Mouse (Mus musculus) C2C12 (cell line): Measurements from ENCODE around the gene Iqgap1.

Experiments used
- CTCF ChIP-seq: IDR thresholded peaks from one replicate; pipeline ENCODE4 v1.5.1; 2011; ENCODE audit not compliant: control insufficient read depth, insufficient read depth, insufficient read length
- USF1 ChIP-seq: IDR thresholded peaks from one replicate; pipeline ENCODE4 v1.6.1; 2011; ENCODE audit warnings: low read depth, mild to moderate bottlenecking, control low read depth, moderate library complexity

- TF ChIP-seq USF1 = no peak
- TF ChIP-seq CTCF = no peak
These were observed 58.9 kb downstream of the Iqgap1 start for GRCm38 (mm10) chr7:80766861-80767312.
